ENCODE assay signal across 9 mouse cellular contexts in genomic region chr14:108912021-108912875, GRCm38 (mm10). TPM values are rescaled to one million over a fixed set of nuclear protein-coding genes. Genes with fewer than 3 reads are reported as not detected.
A peak's percentile ranks its signal among the peaks of the same experiment; 100 is the strongest.
DNase-seq lines count a peak whose midpoint lies in the region; ATAC-seq lines count a peak whose summit lies in the region.
"Had no signal": no experiment of that assay in that cellular context is flagged by ENCODE, and none has a peak within 500 bp of the region (broad histone marks: within the 10 kb centered on the region; RNA-seq: fewer than 3 reads in every experiment).

No protein-coding gene starts in this region.

- H3K36me3 ChIP-seq in limb, embryonic 15.5 days, result no peaks in the 10 kb centered on the region
- no peaks in the 10 kb centered on the region for H3K36me3 ChIP-seq in stomach, embryonic 14.5 days (ENCODE audit: control insufficient read depth, insufficient read depth, low read length)

- H3K9me3 ChIP-seq in limb, embryonic 15.5 days, result no peaks in the 10 kb centered on the region
- H3K9me3 ChIP-seq in stomach, embryonic 14.5 days (ENCODE audit: control insufficient read depth, low read depth, low read length), result no peaks in the 10 kb centered on the region

- no peak overlapping the region for H3K9ac ChIP-seq in limb, embryonic 15.5 days
- no peak overlapping the region for H3K9ac ChIP-seq in stomach, embryonic 14.5 days (replicated peaks; ENCODE audit: low read depth, low read length)

- DNase-seq in gastrocnemius, postnatal 14 days, result peak; percentile 16
- no peak for DNase-seq in gastrocnemius, adult 8-10 months (ENCODE audit: low spot score in 2 of 2)
- peak; percentile 89 to 90 for DNase-seq in cerebellum, postnatal 10 days
- peak; percentile 30 to 47 for DNase-seq in frontal cortex, postnatal 14 days (ENCODE audit: low spot score in 2 of 2)
- DNase-seq in kidney, postnatal 14 days, result peak; percentile 40
- no peak for DNase-seq in B cell, adult 2 months

- ATAC-seq in limb, embryonic 15.5 days (ENCODE audit: insufficient number of reproducible peaks, low FRiP score, low TSS enrichment, low read depth), result no peak
- ATAC-seq in stomach, embryonic 14.5 days (ENCODE audit: insufficient number of reproducible peaks, insufficient read depth, low FRiP score, low read depth), result peak; percentile 34; the same call in 1 of the 2 replicates

- peak overlapping the region; percentile 55 for H3K4me2 ChIP-seq in limb, embryonic 15.5 days
- H3K4me2 ChIP-seq in stomach, embryonic 14.5 days (replicated peaks; ENCODE audit: low read depth, low read length), result peak overlapping the region; percentile 66

- H3K4me1 ChIP-seq in limb, embryonic 15.5 days, result peaks cover 33% of the 10 kb centered on the region
- H3K4me1 ChIP-seq in stomach, embryonic 14.5 days (ENCODE audit: control insufficient read depth, insufficient read depth, low read length), result peaks cover 10% of the 10 kb centered on the region; the same call in 1 of the 2 replicates

- no peak overlapping the region for H3K27ac ChIP-seq in limb, embryonic 15.5 days
- no peak overlapping the region for H3K27ac ChIP-seq in stomach, embryonic 14.5 days (ENCODE audit: low read length)

- H3K4me3 ChIP-seq in limb, embryonic 15.5 days, result peak overlapping the region; percentile 39
- H3K4me3 ChIP-seq in stomach, embryonic 14.5 days (ENCODE audit: low read depth, low read length), result peak overlapping the region; percentile 31

- peaks cover 48% of the 10 kb centered on the region for H3K27me3 ChIP-seq in limb, embryonic 15.5 days
- peaks cover 9% of the 10 kb centered on the region; the same call in 1 of the 2 replicates for H3K27me3 ChIP-seq in stomach, embryonic 14.5 days (ENCODE audit: control insufficient read depth, insufficient read depth, low read length)

- intact Hi-C loops in gastrocnemius, postnatal 14 days (cut with DNase I; ENCODE audit: low total_unique reads), result no loop called here

- 3% methylated on average over 24 of the region's 24 CpGs for WGBS in limb, embryonic 15.5 days
- WGBS in stomach, embryonic 14.5 days, result 3% methylated on average over 24 of the region's 24 CpGs

RNA-seq across cellular contexts. Expression of gene Slitrk1, which starts 1.7 kb away (rescaled TPM):
- total RNA-seq in gastrocnemius, postnatal 14 days (2021), result under 1 TPM; 0.29 to 0.38 TPM
- under 1 TPM in 2 of 4 experiments, not detected in 2; 0.05 TPM for total RNA-seq in gastrocnemius, adult 8-10 months (2022)
- 3.4 and 3.7 TPM in 2 replicates for polyA plus RNA-seq in limb, embryonic 15.5 days (2015; fragmentation: Nextera tagmentation; extraction: Ambion mirVana)
- polyA plus RNA-seq in stomach, embryonic 14.5 days (2014; fragmentation: Nextera tagmentation; extraction: Ambion mirVana), result 1.5 and 2.2 TPM in 2 replicates
- polyA plus RNA-seq: C2C12 had no signal

Comparison
In these comparisons a context has a peak if more than half of its experiments do, and no peak if none do; other contexts are left out.
1. DNase-seq: peak in gastrocnemius, postnatal 14 days (single experiment), cerebellum, postnatal 10 days (2 of 2), frontal cortex, postnatal 14 days (2 of 2) and kidney, postnatal 14 days (single experiment); none in gastrocnemius, adult 8-10 months (0 of 2) and B cell, adult 2 months (0 of 2).